Mouse (Mus musculus): ENCODE data around the gene Auts2. TPM values are rescaled to one million over a fixed set of nuclear protein-coding genes. Genes with fewer than 3 reads are reported as not detected.

Gene Auts2
- polyA plus RNA-seq, 2 experiments = 38.3 to 50.8 TPM

- Histone ChIP-seq H3K36me3 (ENCODE audit: control insufficient read depth, insufficient read depth, low read length) (no peaks in the 10 kb centered on the region), H3K4me3 (replicated peaks; ENCODE audit: low read length) (no peak overlapping the region), H3K27ac (replicated peaks; ENCODE audit: low read depth, low read length) (no peak overlapping the region), H3K27me3 (ENCODE audit: control insufficient read depth, insufficient read depth, low read length) (no peaks in the 10 kb centered on the region), H3K9me3 (ENCODE audit: control insufficient read depth, low read length) (no peaks in the 10 kb centered on the region), H3K4me1 (ENCODE audit: control insufficient read depth, insufficient read depth, low read length) (peaks cover 10% of the 10 kb centered on the region), H3K9ac (ENCODE audit: low read depth, low read length, severe bottlenecking) (no peak overlapping the region), H3K4me2 (replicated peaks; ENCODE audit: low read depth, low read length, severe bottlenecking) (no peak overlapping the region)
- WGBS = 81% methylated on average over 3 of the region's 3 CpGs
- DNase-seq (ENCODE audit: low spot score) = no peak
- no peak for ATAC-seq (ENCODE audit: low FRiP score, low read depth)
- TF ChIP-seq POLR2A (IDR thresholded peaks at IDR 0.05; ENCODE audit: borderline replicate concordance, extremely low read depth, insufficient read depth, insufficient read length) = no peak
Measured at GRCm38 (mm10) chr5:132270074-132270473, 273.1 kb downstream of the Auts2 start.

GRCm38 (mm10) chr5:132268351-132268967 is 274.7 kb downstream of the Auts2 start:
- WGBS = 67% methylated on average over 6 of the region's 6 CpGs
- no peak for TF ChIP-seq POLR2A (IDR thresholded peaks at IDR 0.05; ENCODE audit: borderline replicate concordance, extremely low read depth, insufficient read depth, insufficient read length)
- Histone ChIP-seq H3K4me3 (replicated peaks; ENCODE audit: low read length) (no peak overlapping the region), H3K9ac (ENCODE audit: low read depth, low read length, severe bottlenecking) (no peak overlapping the region), H3K27ac (replicated peaks; ENCODE audit: low read depth, low read length) (no peak overlapping the region), H3K27me3 (ENCODE audit: control insufficient read depth, insufficient read depth, low read length) (no peaks in the 10 kb centered on the region), H3K36me3 (ENCODE audit: control insufficient read depth, insufficient read depth, low read length) (no peaks in the 10 kb centered on the region), H3K4me1 (ENCODE audit: control insufficient read depth, insufficient read depth, low read length) (no peaks in the 10 kb centered on the region), H3K4me2 (replicated peaks; ENCODE audit: low read depth, low read length, severe bottlenecking) (no peak overlapping the region), H3K9me3 (ENCODE audit: control insufficient read depth, low read length) (no peaks in the 10 kb centered on the region)
- ATAC-seq (ENCODE audit: low FRiP score, low read depth) (no peak), DNase-seq (ENCODE audit: low spot score) (no peak)

- no peak for ATAC-seq (ENCODE audit: low FRiP score, low read depth)
- Histone ChIP-seq H3K9me3 (ENCODE audit: control insufficient read depth, low read length) (no peaks in the 10 kb centered on the region), H3K4me3 (replicated peaks; ENCODE audit: low read length) (no peak overlapping the region)
Measured at GRCm38 (mm10) chr5:132265015-132265414, 278.1 kb downstream of the Auts2 start.

GRCm38 (mm10) chr5:132261750-132262149 is 281.4 kb downstream of the Auts2 start:
- DNase-seq (ENCODE audit: low spot score) = no peak
- no peaks in the 10 kb centered on the region for H3K9me3 ChIP-seq (ENCODE audit: control insufficient read depth, low read length)
- no peak overlapping the region for H3K9ac ChIP-seq (ENCODE audit: low read depth, low read length, severe bottlenecking)
- WGBS = 86% methylated on average over 1 of the region's 1 CpGs
- no peaks in the 10 kb centered on the region for H3K36me3 ChIP-seq (ENCODE audit: control insufficient read depth, insufficient read depth, low read length)
- no peak for TF ChIP-seq POLR2A (IDR thresholded peaks at IDR 0.05; ENCODE audit: borderline replicate concordance, extremely low read depth, insufficient read depth, insufficient read length)
- H3K27ac ChIP-seq (replicated peaks; ENCODE audit: low read depth, low read length) = no peak overlapping the region
- no peak overlapping the region for H3K4me2 ChIP-seq (replicated peaks; ENCODE audit: low read depth, low read length, severe bottlenecking)
- no peaks in the 10 kb centered on the region for H3K27me3 ChIP-seq (ENCODE audit: control insufficient read depth, insufficient read depth, low read length)
- no peak overlapping the region for H3K4me3 ChIP-seq (replicated peaks; ENCODE audit: low read length)
- ATAC-seq (ENCODE audit: low FRiP score, low read depth) = no peak
- H3K4me1 ChIP-seq (ENCODE audit: control insufficient read depth, insufficient read depth, low read length) = no peaks in the 10 kb centered on the region

More at GRCm38 (mm10) chr5:132265015-132265414, 278.1 kb downstream of the Auts2 start:
- H3K4me2 ChIP-seq (replicated peaks; ENCODE audit: low read depth, low read length, severe bottlenecking) = no peak overlapping the region
- H3K4me1 ChIP-seq (ENCODE audit: control insufficient read depth, insufficient read depth, low read length) = no peaks in the 10 kb centered on the region
- no peak for DNase-seq (ENCODE audit: low spot score)
- no peak overlapping the region for H3K9ac ChIP-seq (ENCODE audit: low read depth, low read length, severe bottlenecking)
- H3K36me3 ChIP-seq (ENCODE audit: control insufficient read depth, insufficient read depth, low read length) = no peaks in the 10 kb centered on the region
- TF ChIP-seq POLR2A (IDR thresholded peaks at IDR 0.05; ENCODE audit: borderline replicate concordance, extremely low read depth, insufficient read depth, insufficient read length) = no peak
- no peak overlapping the region for H3K27ac ChIP-seq (replicated peaks; ENCODE audit: low read depth, low read length)
- 50% methylated on average over 1 of the region's 1 CpGs for WGBS
- H3K27me3 ChIP-seq (ENCODE audit: control insufficient read depth, insufficient read depth, low read length) = no peaks in the 10 kb centered on the region

GRCm38 (mm10) chr5:132258882-132259281 is 284.3 kb downstream of the Auts2 start:
- H3K9ac ChIP-seq (ENCODE audit: low read depth, low read length, severe bottlenecking) = no peak overlapping the region
- no peaks in the 10 kb centered on the region for H3K9me3 ChIP-seq (ENCODE audit: control insufficient read depth, low read length)

More at GRCm38 (mm10) chr5:132258882-132259281, 284.3 kb downstream of the Auts2 start:
- no peaks in the 10 kb centered on the region for H3K4me1 ChIP-seq (ENCODE audit: control insufficient read depth, insufficient read depth, low read length)
- no peaks in the 10 kb centered on the region for H3K27me3 ChIP-seq (ENCODE audit: control insufficient read depth, insufficient read depth, low read length)
- WGBS = 91% methylated on average over 11 of the region's 11 CpGs
- no peak for TF ChIP-seq POLR2A (IDR thresholded peaks at IDR 0.05; ENCODE audit: borderline replicate concordance, extremely low read depth, insufficient read depth, insufficient read length)
- H3K36me3 ChIP-seq (ENCODE audit: control insufficient read depth, insufficient read depth, low read length) = no peaks in the 10 kb centered on the region
- no peak overlapping the region for H3K4me2 ChIP-seq (replicated peaks; ENCODE audit: low read depth, low read length, severe bottlenecking)
- ATAC-seq (ENCODE audit: low FRiP score, low read depth) (no peak), DNase-seq (ENCODE audit: low spot score) (no peak)
- H3K4me3 ChIP-seq (replicated peaks; ENCODE audit: low read length) = no peak overlapping the region
- H3K27ac ChIP-seq (replicated peaks; ENCODE audit: low read depth, low read length) = no peak overlapping the region

All from limb, embryonic 14.5 days (tissue).